Comparison of ENCODE assay signal across 8 mouse cellular contexts in the genomic region with DNA sequence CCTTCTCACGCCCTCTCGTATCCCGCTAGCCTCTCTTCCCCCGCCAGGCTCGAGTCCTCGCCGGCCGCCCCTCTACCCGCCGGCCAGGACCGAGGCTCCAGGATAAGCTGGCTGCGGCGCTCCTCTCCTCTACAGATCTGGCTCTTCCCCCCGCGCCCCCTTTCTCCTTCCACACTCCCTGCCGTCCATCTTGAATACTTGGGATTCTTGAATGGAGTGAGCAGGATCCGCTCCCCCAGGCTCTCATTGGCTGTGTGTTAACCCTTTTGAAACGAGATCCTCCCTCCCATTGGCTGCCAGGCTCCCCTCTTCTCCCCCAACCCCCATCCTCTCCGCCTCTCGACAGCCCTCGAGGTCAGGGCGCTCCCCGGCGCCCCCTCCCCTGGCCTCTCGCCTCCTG. TPM values are rescaled to one million over a fixed set of nuclear protein-coding genes. Genes with fewer than 3 reads are reported as not detected.
DNase-seq lines count a peak whose midpoint lies in the region; ATAC-seq and TF ChIP-seq lines count a peak whose summit lies in the region.

Gm19426 (minus strand) TSS at position 95 of the 400 bp plus-strand sequence.

- peaks cover 32% of the 10 kb centered on the region for H3K4me1 ChIP-seq in forebrain, embryonic 16.5 days (replicated peaks; ENCODE audit: control insufficient read depth, insufficient read depth, low read length)
- peaks cover 4% of the 10 kb centered on the region; the same call in 1 of the 2 replicates for H3K4me1 ChIP-seq in lung, adult 2 months (ENCODE audit: control insufficient read depth, insufficient read depth, low read length)

- TF ChIP-seq CTCF in lung, adult 2 months (IDR thresholded peaks at IDR 0.05; ENCODE audit: insufficient read depth, low read length): no peak

- ATAC-seq in forebrain, embryonic 16.5 days: peak; percentile 94
- ATAC-seq in erythroid progenitor cell, adult 5-6 weeks (replicated peaks; ENCODE audit: low FRiP score, poor library complexity, severe bottlenecking): no peak

- no peaks in the 10 kb centered on the region for H3K27me3 ChIP-seq in forebrain, embryonic 16.5 days (replicated peaks; ENCODE audit: control insufficient read depth, insufficient read depth, low read length)

- peak; percentile 88 for DNase-seq in WW6 (ENCODE audit: low read depth, low spot score)
- peak; percentile 67 to 81 for DNase-seq in cerebellum, adult 18-20 months
- peak; percentile 54 to 62 for DNase-seq in heart, postnatal 36 days
- peak; percentile 86 to 91 for DNase-seq in kidney, postnatal 4 days
- peak; percentile 64 for DNase-seq in lung, adult 2 months
- DNase-seq in ovary, postnatal 36 days (ENCODE audit: low spot score): peak; percentile 76

- H3K27ac ChIP-seq in forebrain, embryonic 16.5 days (ENCODE audit: low read length): peak within 1 kb of the TSS; percentile 95

- peak within 1 kb of the TSS; percentile 86 for H3K4me2 ChIP-seq in forebrain, embryonic 16.5 days (ENCODE audit: low read length)

- TF ChIP-seq POLR2A in lung, adult 2 months (IDR thresholded peaks at IDR 0.05; ENCODE audit: borderline replicate concordance, extremely low read depth, low read depth, low read length): peak; percentile 29; the same call in 1 of the 2 replicates

- H3K4me3 ChIP-seq in forebrain, embryonic 16.5 days (replicated peaks; ENCODE audit: low read length): peak within 1 kb of the TSS; percentile 62
- peak within 1 kb of the TSS; percentile 48 for H3K4me3 ChIP-seq in lung, adult 2 months (replicated peaks; ENCODE audit: extremely low read depth, low read depth, low read length)

- WGBS in forebrain, embryonic 16.5 days: 0% methylated on average over 25 of the region's 25 CpGs
- 1% methylated on average over 25 of the region's 25 CpGs for WGBS in lung, adult 2 months

- intact Hi-C loops in heart, postnatal 36 days (cut with DNase I): loop anchor here (2.0 kb wide), 1 partner anchor 55 kb away; the partner anchor contains the start of gene Ube2l6

- peak within 1 kb of the TSS; percentile 77 for H3K9ac ChIP-seq in forebrain, embryonic 16.5 days (replicated peaks; ENCODE audit: low read depth, low read length)

- H3K9me3 ChIP-seq in forebrain, embryonic 16.5 days (ENCODE audit: control insufficient read depth, low read length): no peaks in the 10 kb centered on the region

- H3K36me3 ChIP-seq in forebrain, embryonic 16.5 days (ENCODE audit: control insufficient read depth, insufficient read depth): no peaks in the 10 kb centered on the region; the same call in 1 of the 2 replicates

RNA-seq across cellular contexts. Expression of gene Gm19426, which starts in this region (rescaled TPM):
- polyA plus RNA-seq in forebrain, embryonic 16.5 days (2015; fragmentation: Nextera tagmentation; extraction: Ambion mirVana): 3.9 and 4.9 TPM in 2 replicates
- 1 to 10 TPM; 1.1 to 1.4 TPM for total RNA-seq in heart, postnatal 36 days (2021)
- polyA plus RNA-seq in lung, adult 2 months (2012; rRNA removed): 1.8 and 4.1 TPM in 2 replicates
- total RNA-seq in erythroid progenitor cell, adult 5-6 weeks (2015; ENCODE audit: low replicate concordance): not detected in 2 replicates
- total RNA-seq in erythroid progenitor cell, adult 5-6 weeks (2017; ENCODE audit: low replicate concordance): not detected in 2 replicates
